Mouse (Mus musculus): ENCODE data around the gene Hipk2.

Hipk2 gene

DNA sequence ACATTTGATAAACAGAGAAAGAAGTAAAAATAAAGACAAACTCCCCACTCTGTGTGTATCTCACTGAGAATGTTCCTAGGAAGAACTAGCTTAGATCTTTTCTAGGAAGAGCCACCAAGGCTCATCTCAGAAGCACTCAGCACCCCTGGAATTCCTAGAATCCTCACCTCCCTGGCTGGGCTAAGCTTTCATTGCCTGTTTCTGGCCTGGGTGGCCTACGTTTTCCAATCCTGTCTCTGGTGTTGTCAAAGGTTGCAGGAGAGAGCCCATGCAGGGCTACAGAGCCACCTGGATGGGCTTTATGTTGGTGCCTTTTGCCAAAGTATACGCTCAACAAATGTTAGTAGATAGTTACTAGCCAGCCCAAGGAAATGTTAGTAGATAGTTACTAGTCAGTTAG is 120.0 kb downstream of the Hipk2 start:
- DNase-seq (ENCODE audit: low read depth, low spot score) = no peak

DNA sequence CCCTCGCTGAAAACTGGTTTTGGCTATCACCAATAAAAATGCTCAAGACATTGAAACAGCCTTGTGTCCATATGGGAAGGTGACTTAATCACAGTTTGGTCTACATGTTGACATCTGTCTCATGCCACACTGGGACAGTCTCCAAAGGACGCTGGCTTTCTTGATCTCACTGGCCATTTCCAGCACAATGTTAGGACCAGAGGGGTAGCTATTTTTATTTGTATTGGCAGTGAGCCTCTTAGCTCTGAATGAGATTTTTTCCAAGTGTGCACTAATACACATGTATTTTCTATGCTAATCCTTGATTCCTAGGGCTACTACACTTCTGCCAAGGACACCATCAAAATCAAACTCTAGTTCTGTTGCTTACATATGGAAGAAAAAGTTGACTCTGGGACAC is 120.8 kb downstream of the Hipk2 start:
- DNase-seq (ENCODE audit: low read depth, low spot score) = no peak

- no peak for DNase-seq (ENCODE audit: low read depth, low spot score)
Measured at GRCm38 (mm10) chr6:38753729-38754128, 122.2 kb downstream of the Hipk2 start.

- no peak for DNase-seq (ENCODE audit: low read depth, low spot score)
Measured at GRCm38 (mm10) chr6:38753025-38753424, 122.9 kb downstream of the Hipk2 start.

DNA sequence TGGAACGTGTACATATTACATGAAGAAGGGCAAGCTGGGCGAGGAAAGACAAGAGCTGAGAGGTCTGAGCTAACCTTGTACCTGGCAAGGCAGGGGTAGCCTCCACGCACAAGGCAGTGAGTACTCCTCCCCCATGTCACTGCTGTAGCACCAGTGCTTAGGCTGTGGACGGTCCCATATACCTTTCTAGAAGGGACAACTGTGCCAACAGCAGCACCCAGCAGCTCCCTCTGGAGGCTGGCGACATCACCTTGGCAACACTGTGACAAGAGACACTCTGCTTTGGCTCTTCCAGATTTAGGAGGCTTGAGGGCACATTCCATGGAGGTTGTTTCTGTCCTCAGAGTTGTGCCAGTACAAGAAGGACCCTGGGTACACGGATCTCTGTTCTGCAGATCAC is 123.5 kb downstream of the Hipk2 start:
- no peak for DNase-seq (ENCODE audit: low read depth, low spot score)

DNA sequence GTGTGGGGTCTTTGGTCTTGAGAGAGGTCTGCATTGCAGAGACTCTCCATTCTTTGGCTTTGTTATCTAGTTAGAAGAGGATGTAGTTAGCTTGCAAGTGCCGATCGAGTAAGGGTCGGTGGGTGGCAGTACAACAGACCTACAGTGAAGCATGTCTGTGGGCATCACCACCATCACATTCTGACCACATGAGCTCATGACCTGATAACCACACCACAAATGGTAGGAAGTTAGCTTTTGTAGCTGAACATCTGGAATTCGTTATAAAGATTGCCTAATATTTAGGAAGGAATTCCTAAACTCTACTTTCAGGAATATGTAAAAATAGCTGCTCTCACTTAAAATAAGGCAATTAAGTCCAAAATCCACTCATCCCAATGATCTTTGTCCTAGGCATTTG is 127.9 kb downstream of the Hipk2 start:
- DNase-seq (ENCODE audit: low read depth, low spot score) = no peak

DNA sequence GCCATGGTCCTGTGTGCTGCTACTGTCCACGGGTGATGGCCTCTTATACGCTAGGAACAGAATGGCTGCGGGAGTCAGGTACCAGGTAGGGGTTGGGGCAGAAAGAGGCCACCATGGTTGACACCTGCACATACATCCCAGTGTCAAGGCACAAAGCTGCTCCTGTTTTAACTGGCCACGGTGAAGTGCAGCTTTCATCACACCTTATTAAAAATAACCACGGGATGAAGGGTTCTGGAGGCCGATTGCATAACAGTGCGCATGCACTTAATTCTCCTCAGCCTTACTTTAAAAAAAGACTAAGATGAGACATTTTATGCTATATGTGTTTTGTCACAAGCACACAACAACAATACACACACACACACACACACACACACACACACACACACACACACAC is 132.6 kb downstream of the Hipk2 start:
- no peak for DNase-seq (ENCODE audit: low read depth, low spot score)

GRCm38 (mm10) chr6:38742441-38742840 is 133.5 kb downstream of the Hipk2 start:
- DNase-seq (ENCODE audit: low read depth, low spot score) = no peak

GRCm38 (mm10) chr6:38741024-38741423 is 134.9 kb downstream of the Hipk2 start:
- DNase-seq (ENCODE audit: low read depth, low spot score) = no peak

GRCm38 (mm10) chr6:38739266-38739665 is 136.7 kb downstream of the Hipk2 start:
- DNase-seq (ENCODE audit: low read depth, low spot score) = no peak

DNA sequence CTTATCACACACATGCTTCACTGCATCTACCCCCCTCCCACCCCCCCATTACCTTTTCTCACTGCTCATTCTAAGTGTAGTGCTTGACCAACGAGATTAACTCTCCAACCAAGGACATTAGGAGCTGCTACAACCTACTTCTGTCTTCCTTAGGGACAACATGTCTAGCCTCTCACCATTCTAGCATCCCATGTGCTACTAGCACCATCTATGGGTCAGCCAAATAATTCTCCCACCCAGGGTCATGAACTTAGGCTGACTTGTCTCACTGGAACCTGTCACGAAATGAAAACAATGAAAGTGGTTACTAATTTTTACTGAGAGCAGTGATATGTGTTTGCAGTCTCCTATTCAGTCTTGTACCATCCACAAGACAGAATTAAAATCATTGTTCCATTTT is 138.2 kb downstream of the Hipk2 start:
- no peak for DNase-seq (ENCODE audit: low read depth, low spot score)

DNA sequence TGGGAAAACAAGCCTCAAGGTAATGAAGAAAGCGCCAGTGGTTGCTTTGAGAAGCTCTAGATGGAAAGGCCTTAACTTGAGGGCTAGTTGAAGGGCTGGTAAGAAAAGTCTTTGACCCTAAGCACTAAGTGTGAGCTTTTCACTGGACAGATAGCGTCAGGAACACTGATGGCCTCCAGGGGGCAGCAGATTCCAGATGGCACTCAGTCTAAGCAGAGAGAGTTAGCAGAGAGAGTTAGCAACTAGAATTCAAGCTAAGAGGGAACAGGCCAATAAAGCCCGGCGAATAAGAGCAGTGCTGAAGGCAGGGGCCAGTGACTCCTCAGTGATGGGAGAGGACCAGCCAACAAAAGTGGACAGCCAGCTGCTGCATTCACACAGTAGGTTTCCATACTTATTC is 139.7 kb downstream of the Hipk2 start:
- peak; percentile 69 for DNase-seq (ENCODE audit: low read depth, low spot score)

DNA sequence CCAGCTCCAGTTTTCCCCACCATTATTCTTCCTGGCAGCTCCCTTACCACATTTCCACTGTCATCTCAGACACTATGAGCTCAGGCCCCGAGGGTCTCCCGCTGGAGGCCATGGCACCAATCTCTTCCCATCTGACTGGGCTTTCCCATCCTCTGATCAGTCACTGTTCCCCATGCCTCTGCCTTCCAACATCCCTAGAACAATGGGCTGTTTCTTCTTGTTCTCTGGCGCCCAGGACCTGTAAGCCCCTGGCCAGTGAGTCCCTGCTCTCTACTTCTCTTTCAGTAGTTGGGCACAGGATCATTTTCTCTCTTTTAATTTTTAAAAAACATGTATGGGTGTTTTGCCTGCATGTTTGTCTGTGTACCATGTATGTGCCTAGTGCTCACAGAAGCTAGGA is 143.3 kb downstream of the Hipk2 start:
- DNase-seq (ENCODE audit: low read depth, low spot score) = no peak

DNA sequence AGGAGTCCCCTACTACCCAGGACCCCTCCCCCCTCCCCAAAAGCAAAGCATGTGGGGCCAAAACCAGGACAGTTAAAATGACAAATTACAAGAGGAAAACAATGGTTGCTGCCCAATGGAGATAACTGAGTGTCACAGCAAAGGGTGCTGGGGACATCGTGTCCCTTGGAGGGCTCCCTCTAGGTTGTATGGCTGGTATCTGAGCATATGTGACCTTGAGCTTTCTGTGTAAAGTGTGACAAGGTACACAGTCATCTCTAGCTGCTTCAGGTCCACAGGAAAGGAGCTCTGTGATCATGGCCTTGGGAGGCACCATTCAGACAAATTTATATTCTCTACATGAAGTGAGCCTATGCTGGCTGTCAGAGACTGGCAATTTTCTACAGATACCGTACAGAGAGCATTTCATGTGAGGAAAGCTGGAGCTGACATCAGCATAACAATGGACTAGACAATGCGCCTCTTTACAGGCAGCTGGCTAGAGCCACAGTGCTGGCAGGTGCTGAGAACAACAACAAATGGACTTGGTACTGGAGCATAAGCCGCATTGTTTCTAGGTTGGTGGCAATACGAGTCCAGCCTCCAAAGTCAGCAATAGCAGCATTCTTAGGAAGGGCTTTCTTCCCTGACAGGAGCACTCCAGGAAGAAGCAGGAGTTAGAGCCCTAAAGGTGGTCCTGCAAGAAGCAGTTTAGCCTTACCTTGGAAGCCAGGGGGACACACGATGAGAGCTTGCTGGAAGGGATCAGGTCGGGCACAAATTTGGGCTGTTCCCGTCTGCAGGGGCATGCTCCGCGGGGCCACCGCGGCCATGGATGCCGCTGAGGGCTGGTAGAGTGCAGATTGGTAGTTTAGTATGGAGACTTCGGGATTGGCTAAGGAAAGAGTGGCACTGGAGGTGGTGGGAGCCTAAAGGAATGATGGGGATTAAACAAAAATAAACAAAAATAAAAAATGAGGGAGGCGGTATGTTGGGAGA is 145.5 kb downstream of the Hipk2 start:
- no peak for DNase-seq (ENCODE audit: low read depth, low spot score)

DNA sequence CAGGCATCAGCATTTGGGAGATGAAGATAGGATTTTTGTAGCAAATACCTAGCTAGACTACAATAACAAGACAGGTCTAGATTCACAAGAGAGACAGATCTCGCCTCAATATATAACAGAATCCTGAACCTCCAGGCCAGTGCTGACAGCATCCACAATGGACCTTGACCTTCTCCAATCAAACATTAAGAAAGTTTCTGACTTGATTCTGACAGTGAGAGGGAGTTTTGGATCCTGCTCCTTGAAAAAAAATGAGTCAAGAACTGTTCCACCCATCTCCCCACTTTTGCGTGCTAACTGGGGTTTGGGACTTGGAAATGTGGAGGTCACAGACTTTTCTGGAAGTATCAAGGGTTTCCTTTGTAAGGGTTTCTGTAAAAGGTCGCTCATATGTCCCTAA is 150.4 kb downstream of the Hipk2 start:
- DNase-seq (ENCODE audit: low read depth, low spot score) = no peak

- DNase-seq (ENCODE audit: low read depth, low spot score) = no peak
Measured at GRCm38 (mm10) chr6:38721361-38721760, 154.6 kb downstream of the Hipk2 start.

- no peak for DNase-seq (ENCODE audit: low read depth, low spot score)
Measured at GRCm38 (mm10) chr6:38719229-38719628, 156.7 kb downstream of the Hipk2 start.

DNA sequence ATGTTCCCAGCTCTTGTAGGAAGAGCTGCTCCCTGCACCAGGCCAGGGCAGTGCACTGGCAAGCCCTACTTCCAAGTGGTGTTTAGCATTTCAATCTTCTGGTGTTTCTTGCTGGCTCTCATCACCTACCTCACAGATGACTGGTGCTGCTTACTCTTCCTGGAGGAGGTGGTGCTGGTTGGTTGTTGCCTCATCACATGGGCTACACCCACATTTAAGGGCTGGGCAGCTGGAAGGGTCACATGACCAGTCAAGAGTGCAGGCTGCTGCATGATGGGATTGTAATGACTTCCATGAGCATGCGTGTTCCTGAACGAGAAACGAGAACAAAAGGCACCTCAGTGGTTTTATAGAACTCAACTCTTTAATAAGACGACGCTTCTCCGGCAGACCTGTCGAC is 157.3 kb downstream of the Hipk2 start:
- no peak for DNase-seq (ENCODE audit: low read depth, low spot score)

GRCm38 (mm10) chr6:38715881-38716280 is 160.1 kb downstream of the Hipk2 start:
- no peak for DNase-seq (ENCODE audit: low read depth, low spot score)

GRCm38 (mm10) chr6:38713957-38714898 is 161.7 kb downstream of the Hipk2 start:
- no peak for DNase-seq (ENCODE audit: low read depth, low spot score)

GRCm38 (mm10) chr6:38710449-38710848 is 165.5 kb downstream of the Hipk2 start:
- no peak for DNase-seq (ENCODE audit: low read depth, low spot score)

DNA sequence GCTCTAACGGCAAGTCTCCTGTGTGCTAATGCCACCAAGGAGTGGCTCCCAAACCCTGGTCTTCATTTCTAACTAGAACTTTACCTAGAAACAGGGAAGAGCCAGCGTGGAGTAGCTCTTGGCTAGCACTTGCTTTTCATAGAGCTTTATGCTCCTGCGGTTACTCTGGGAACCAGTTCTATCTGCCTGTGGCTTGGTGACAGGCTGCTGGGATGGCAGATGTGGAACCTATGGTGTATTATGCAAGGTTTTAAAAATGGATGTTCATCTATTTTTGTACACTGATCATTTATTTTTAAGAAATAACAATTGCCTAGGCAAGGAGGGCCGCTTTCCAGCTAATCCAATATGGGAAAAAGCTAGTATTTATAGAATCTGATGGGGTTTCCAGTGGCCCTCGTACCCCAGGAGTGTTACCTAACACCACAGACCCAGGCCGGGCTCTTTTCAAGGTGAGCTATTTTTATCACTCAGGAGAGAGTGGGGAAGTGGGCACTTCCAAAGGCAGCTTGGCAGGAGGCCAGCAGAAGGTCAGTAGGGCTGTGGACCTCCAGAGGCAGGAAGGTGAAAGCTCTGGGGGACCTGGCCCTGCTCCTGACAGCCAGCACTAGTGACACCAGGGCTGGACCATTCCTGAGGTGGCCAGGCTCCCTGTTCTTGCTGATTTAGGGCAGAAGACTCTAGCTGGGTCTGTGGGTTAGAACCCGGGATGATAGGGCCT is 171.5 kb downstream of the Hipk2 start:
- DNase-seq (ENCODE audit: low read depth, low spot score) = no peak

Data from c-Kit-negative CD71-positive TER-119-positive erythroid progenitor cells, embryonic 14.5 days (primary cell).